Comparison of ENCODE assay signal across 12 mouse cellular contexts in the genomic region with DNA sequence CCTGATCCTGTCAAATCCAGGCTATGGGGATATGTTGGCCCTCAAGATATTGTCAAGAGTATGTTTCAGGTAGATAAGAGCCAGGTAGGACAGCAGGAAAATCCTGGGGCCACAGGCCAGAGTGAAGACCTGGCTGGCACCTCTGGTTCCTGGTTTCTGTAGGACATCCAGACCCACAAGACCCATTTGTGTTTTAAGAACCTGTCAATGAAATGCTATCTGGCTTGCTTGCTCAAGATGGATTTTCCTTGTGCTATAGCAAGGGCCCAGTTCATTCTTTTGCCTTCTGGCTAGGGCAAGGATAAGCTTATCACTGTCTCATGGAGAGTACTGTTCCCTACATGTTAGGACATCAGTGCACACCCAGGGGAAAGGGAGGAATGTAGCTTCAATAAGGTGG. TPM values are rescaled to one million over a fixed set of nuclear protein-coding genes. Genes with fewer than 3 reads are reported as not detected.
DNase-seq lines count a peak whose midpoint lies in the region; ATAC-seq and TF ChIP-seq lines count a peak whose summit lies in the region.
"Had no signal": no experiment of that assay in that cellular context is flagged by ENCODE, and none has a peak within 500 bp of the region (broad histone marks: within the 10 kb centered on the region; RNA-seq: fewer than 3 reads in every experiment).

No protein-coding gene starts in this region.

- H3K36me3 ChIP-seq in heart, postnatal 0 days (replicated peaks; ENCODE audit: control insufficient read depth, insufficient read depth, low read length) = peaks cover 14% of the 10 kb centered on the region; the same call in 1 of the 2 replicates
- H3K36me3 ChIP-seq in embryonic facial prominence, embryonic 13.5 days = peaks cover 35% of the 10 kb centered on the region
- peaks cover 30% of the 10 kb centered on the region for H3K36me3 ChIP-seq in forebrain, postnatal 0 days (ENCODE audit: insufficient read depth)
- H3K36me3 ChIP-seq in midbrain, embryonic 14.5 days (ENCODE audit: control insufficient read depth, insufficient read depth, low read length) = peaks cover 30% of the 10 kb centered on the region

- H3K27me3 ChIP-seq in heart, postnatal 0 days (ENCODE audit: control insufficient read depth, insufficient read depth, low read length) = peaks cover 25% of the 10 kb centered on the region; the same call in 1 of the 2 replicates
- no peaks in the 10 kb centered on the region for H3K27me3 ChIP-seq in embryonic facial prominence, embryonic 13.5 days
- no peaks in the 10 kb centered on the region for H3K27me3 ChIP-seq in forebrain, postnatal 0 days (ENCODE audit: insufficient read depth, low read length)
- no peaks in the 10 kb centered on the region for H3K27me3 ChIP-seq in midbrain, embryonic 14.5 days (ENCODE audit: control insufficient read depth, insufficient read depth, low read length)

- 0 out of 2 replicates have a peak overlapping the region, but pooled peaks have one; percentile 3 for H3K9ac ChIP-seq in heart, postnatal 0 days (replicated peaks; ENCODE audit: low read depth, low read length)
- H3K9ac ChIP-seq in embryonic facial prominence, embryonic 13.5 days = peak overlapping the region; percentile 99
- peak overlapping the region; percentile 6 for H3K9ac ChIP-seq in forebrain, postnatal 0 days
- H3K9ac ChIP-seq in midbrain, embryonic 14.5 days (replicated peaks; ENCODE audit: low read length) = peak overlapping the region; percentile 48

- no peak for TF ChIP-seq CTCF in heart, postnatal 0 days (IDR thresholded peaks at IDR 0.05; ENCODE audit: low read depth)
- TF ChIP-seq CTCF in forebrain, postnatal 0 days (IDR thresholded peaks at IDR 0.05; ENCODE audit: low read depth) = no peak

- H3K9me3 ChIP-seq in heart, postnatal 0 days (replicated peaks; ENCODE audit: control insufficient read depth, low read length) = no peaks in the 10 kb centered on the region
- no peaks in the 10 kb centered on the region for H3K9me3 ChIP-seq in embryonic facial prominence, embryonic 13.5 days
- no peaks in the 10 kb centered on the region for H3K9me3 ChIP-seq in forebrain, postnatal 0 days (ENCODE audit: low read length)
- H3K9me3 ChIP-seq in midbrain, embryonic 14.5 days (ENCODE audit: control insufficient read depth, low read length) = no peaks in the 10 kb centered on the region

- peak overlapping the region; percentile 63 for H3K27ac ChIP-seq in heart, postnatal 0 days (ENCODE audit: low read depth)
- H3K27ac ChIP-seq in embryonic facial prominence, embryonic 13.5 days = peak overlapping the region; percentile 100
- no peak overlapping the region for H3K27ac ChIP-seq in forebrain, postnatal 0 days (ENCODE audit: low read depth, low read length)
- peak overlapping the region; percentile 79 for H3K27ac ChIP-seq in midbrain, embryonic 14.5 days (replicated peaks; ENCODE audit: low read depth, low read length)

- no peak overlapping the region for H3K4me3 ChIP-seq in heart, postnatal 0 days (ENCODE audit: low read depth, low read length)
- H3K4me3 ChIP-seq in embryonic facial prominence, embryonic 13.5 days = peak overlapping the region; percentile 95
- H3K4me3 ChIP-seq in forebrain, postnatal 0 days (ENCODE audit: low read depth, low read length) = no peak overlapping the region
- peak overlapping the region; percentile 13; the same call in 1 of the 2 replicates for H3K4me3 ChIP-seq in midbrain, embryonic 14.5 days (replicated peaks; ENCODE audit: low read depth, low read length)
- H3K4me3 ChIP-seq: erythroblast, embryonic 14.5 days had no signal

- peaks cover 20% of the 10 kb centered on the region for H3K4me1 ChIP-seq in heart, postnatal 0 days (ENCODE audit: control insufficient read depth, insufficient read depth)
- peaks cover 52% of the 10 kb centered on the region for H3K4me1 ChIP-seq in embryonic facial prominence, embryonic 13.5 days
- peaks cover 35% of the 10 kb centered on the region for H3K4me1 ChIP-seq in forebrain, postnatal 0 days (ENCODE audit: insufficient read depth)
- H3K4me1 ChIP-seq in midbrain, embryonic 14.5 days (ENCODE audit: control insufficient read depth, insufficient read depth, low read length) = peaks cover 45% of the 10 kb centered on the region

- no peak for ATAC-seq in heart, postnatal 0 days (ENCODE audit: insufficient read depth, low read depth)
- no peak for ATAC-seq in embryonic facial prominence, embryonic 13.5 days (ENCODE audit: insufficient number of reproducible peaks, insufficient read depth, low FRiP score, low TSS enrichment, low read depth)
- no peak for ATAC-seq in forebrain, postnatal 0 days
- no peak for ATAC-seq in midbrain, embryonic 14.5 days (ENCODE audit: low FRiP score, low TSS enrichment)
- no peak for ATAC-seq in cerebellum, adult (ENCODE audit: insufficient number of reproducible peaks, low FRiP score, low TSS enrichment)

- no peak for DNase-seq in heart, postnatal 0 days (ENCODE audit: low spot score)
- no peak for DNase-seq in heart, adult 8-10 months (ENCODE audit: low spot score)
- no peak for DNase-seq in forebrain, postnatal 0 days
- DNase-seq in midbrain, embryonic 14.5 days = no peak
- no peak for DNase-seq in B cell, adult 2 months
- DNase-seq in cerebellum, postnatal 25 days = no peak
- DNase-seq: cerebellum, adult 11-12 months; retina, postnatal 1 day had no signal

- peak overlapping the region; percentile 17; the same call in 1 of the 2 replicates for H3K4me2 ChIP-seq in heart, postnatal 0 days (ENCODE audit: low read depth, low read length)
- peak overlapping the region; percentile 80 for H3K4me2 ChIP-seq in embryonic facial prominence, embryonic 13.5 days
- H3K4me2 ChIP-seq in forebrain, postnatal 0 days (ENCODE audit: low read depth) = peak overlapping the region; percentile 90
- peak overlapping the region; percentile 77 for H3K4me2 ChIP-seq in midbrain, embryonic 14.5 days (ENCODE audit: low read length)

- TF ChIP-seq EP300 in heart, postnatal 0 days (IDR thresholded peaks at IDR 0.05; ENCODE audit: low read depth) = no peak

RNA-seq across cellular contexts. Expression of gene Sertad4, which starts 3.5 kb away (rescaled TPM):
- 2.3 and 4.0 TPM in 2 replicates for total RNA-seq in heart, postnatal 0 days (2014; rRNA removed; ENCODE audit: low replicate concordance)
- polyA plus RNA-seq in heart, postnatal 0 days (2015; fragmentation: Nextera tagmentation; extraction: Ambion mirVana) = 5.0 and 5.5 TPM in 2 replicates
- total RNA-seq in heart, adult 8-10 months (2022) = 1 to 10 TPM; 2.4 to 4.5 (median 3.1) TPM
- 70.8 and 71.4 TPM in 2 replicates for polyA plus RNA-seq in embryonic facial prominence, embryonic 13.5 days (2015; fragmentation: Nextera tagmentation; extraction: Ambion mirVana)
- 10.7 and 14.2 TPM in 2 replicates for total RNA-seq in forebrain, postnatal 0 days (2014; rRNA removed)
- polyA plus RNA-seq in forebrain, postnatal 0 days (2015; fragmentation: Nextera tagmentation; extraction: Ambion mirVana) = 24.6 and 30.4 TPM in 2 replicates
- polyA plus RNA-seq in midbrain, embryonic 14.5 days (2014; fragmentation: Nextera tagmentation; extraction: Ambion mirVana) = 30.0 and 39.5 TPM in 2 replicates
- total RNA-seq: megakaryocyte progenitor cell, adult 5-6 weeks had no signal

Comparison
In these comparisons a context has a peak if more than half of its experiments do, and no peak if none do; other contexts are left out.
1. H3K4me2 ChIP-seq: peak in every context shown above with its lines; median percentile 90 in forebrain, postnatal 0 days; 80 in embryonic facial prominence, embryonic 13.5 days; 77 in midbrain, embryonic 14.5 days; 17 in heart, postnatal 0 days.
2. H3K4me3 ChIP-seq: peak in embryonic facial prominence, embryonic 13.5 days (single experiment) and midbrain, embryonic 14.5 days (single experiment); none in heart, postnatal 0 days (single experiment) and forebrain, postnatal 0 days (single experiment).
3. H3K9ac ChIP-seq: peak in every context shown above with its lines; median percentile 99 in embryonic facial prominence, embryonic 13.5 days; 48 in midbrain, embryonic 14.5 days; 6 in forebrain, postnatal 0 days; 3 in heart, postnatal 0 days.